Mouse (Mus musculus): Measurements from ENCODE around the gene Aph1a. TPM values are rescaled to one million over a fixed set of nuclear protein-coding genes. Genes with fewer than 3 reads are reported as not detected.
"Not testable (repeated sequence)": the region's sequence is repeated elsewhere in the genome, so short reads cannot be mapped to it uniquely, and the experiment has no call there.

Gene Aph1a
- total and polyA plus RNA-seq, 3 experiments: 110 to 170 TPM; not detected in 1

DNA sequence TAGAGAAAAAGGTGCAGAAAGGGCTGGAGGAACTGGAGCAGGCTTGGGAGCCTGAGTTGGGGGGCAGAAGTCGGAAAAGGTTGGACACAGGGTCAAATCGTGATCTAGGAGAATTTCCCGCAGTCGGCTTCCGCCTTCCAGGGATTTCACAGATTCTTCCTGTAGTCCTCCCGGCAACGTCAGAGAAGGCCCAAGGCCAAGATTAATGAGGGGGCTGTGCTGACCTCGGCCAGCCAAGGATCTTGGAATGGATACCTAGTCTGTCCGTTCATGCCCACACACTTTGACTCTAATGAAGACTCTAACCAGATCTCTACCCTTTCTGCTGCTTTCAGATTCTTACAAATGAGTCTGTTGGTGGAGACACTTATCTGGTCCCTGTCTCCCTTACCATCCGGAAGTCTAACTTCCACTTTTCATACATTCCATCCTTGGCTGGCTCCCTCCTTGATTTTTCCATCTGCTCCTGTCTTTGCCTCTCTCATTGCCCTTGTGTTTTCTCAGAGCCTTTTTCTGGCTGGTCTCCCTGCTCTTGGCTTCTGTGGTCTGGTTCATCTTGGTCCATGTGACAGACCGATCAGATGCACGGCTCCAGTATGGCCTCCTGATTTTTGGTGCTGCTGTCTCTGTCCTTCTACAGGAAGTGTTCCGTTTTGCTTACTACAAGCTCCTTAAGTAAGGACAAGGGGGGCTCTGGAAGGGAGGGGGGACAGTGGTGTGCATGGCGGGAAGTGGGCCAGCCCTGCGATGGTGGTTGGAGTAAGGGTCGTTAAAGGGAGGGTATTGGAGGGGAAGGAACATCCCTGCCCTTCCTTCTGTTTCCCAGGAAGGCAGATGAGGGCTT, 770 bp downstream of the Aph1a start (continued):
- TF ChIP-seq MAFK (IDR thresholded peaks at IDR 0.05; ENCODE audit: borderline replicate concordance, low read depth, low read length): no peak
- no peak for TF ChIP-seq UBTF (IDR thresholded peaks at IDR 0.05; ENCODE audit: borderline replicate concordance, insufficient read depth, low read depth, low read length)
- peak; percentile 71; the same call in 1 of the 2 replicates for TF ChIP-seq RCOR1 (IDR thresholded peaks at IDR 0.05; ENCODE audit: low read depth, low read length)
- no peak for TF ChIP-seq NRF1 (IDR thresholded peaks at IDR 0.05; ENCODE audit: insufficient read depth, low read depth, low read length, poor library complexity, severe bottlenecking)

DNA sequence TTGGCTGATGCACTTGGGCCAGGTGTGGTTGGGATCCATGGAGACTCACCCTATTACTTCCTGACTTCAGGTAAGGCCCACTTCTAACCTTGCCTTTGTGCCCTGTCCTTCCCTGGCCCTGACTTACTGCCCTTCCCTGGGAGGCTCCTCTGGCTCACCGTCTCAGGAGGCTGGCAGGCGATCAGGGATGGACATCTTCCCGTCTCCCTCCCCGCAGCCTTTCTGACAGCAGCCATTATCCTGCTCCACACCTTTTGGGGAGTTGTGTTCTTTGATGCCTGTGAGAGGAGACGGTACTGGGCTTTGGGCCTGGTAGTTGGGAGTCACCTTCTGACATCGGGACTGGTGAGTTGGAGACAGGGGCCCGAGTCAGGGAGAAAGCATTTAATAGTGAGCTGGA, 1.7 kb downstream of the Aph1a start:
- not testable (repeated sequence) for H3K9ac ChIP-seq (ENCODE audit: control insufficient read depth, low read depth, low read length, poor library complexity, severe bottlenecking); H3K4me3 ChIP-seq (ENCODE audit: control insufficient read depth in 1 of 2, insufficient read depth in 1 of 2, low read depth in 2 of 2, low read length in 2 of 2); H3K9me3 ChIP-seq (replicated peaks; ENCODE audit: insufficient read depth, low read length); H3K27me3 ChIP-seq (ENCODE audit: control insufficient read depth in 1 of 2, insufficient read depth in 2 of 2, low read length in 2 of 2); H3K27ac ChIP-seq (ENCODE audit: control insufficient read depth, low read depth, low read length); DNase-seq (ENCODE audit: low read depth, low spot score)
- H3K79me2 ChIP-seq (ENCODE audit: control insufficient read depth, insufficient read depth, low read length, poor library complexity): peaks cover 11% of the 10 kb centered on the region
- peaks cover 0 to 16% of the 10 kb centered on the region in 2 experiments; a peak in 2 of 4 replicates for H3K36me3 ChIP-seq (ENCODE audit: control insufficient read depth in 1 of 2, insufficient read depth in 2 of 2, low read length in 2 of 2)
- peaks cover 12 to 20% of the 10 kb centered on the region in 2 experiments for H3K4me1 ChIP-seq (ENCODE audit: control insufficient read depth in 1 of 2, insufficient read depth in 2 of 2, low read length in 2 of 2)

DNA sequence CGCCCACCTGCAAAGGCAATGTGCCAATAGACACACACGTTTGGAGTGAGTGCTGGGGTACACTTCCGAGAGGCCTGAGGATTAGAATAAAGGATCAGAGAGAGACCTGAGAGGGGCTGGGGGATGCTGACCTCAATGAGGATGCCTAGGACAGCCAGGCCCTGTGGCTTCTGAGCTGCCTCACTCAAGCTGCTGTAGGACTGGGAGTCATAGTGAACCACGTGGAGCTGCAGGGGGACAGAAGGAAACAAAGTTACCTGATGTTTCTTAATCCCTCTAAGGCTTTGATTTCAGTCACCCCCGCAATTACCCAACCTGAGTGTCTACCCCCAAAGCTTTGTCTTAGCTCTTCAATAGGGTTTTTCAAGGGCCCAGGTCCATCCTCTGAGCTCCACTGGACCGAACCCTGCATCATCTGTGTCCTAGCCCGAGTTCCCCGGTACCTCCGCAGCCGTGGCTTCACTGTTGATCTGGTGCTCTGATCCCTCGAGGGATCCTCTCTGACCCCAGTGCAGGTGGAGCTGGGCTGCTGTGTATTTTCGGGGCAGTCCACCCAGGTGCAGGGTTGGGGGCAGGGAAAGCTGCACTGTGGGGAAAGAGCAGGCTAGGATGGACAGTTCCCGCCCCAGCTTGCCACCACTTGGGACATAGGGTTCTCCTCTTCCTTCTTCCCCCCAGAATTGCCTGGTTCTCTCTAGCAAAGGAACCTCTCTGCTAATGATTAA, 6.2 kb downstream of the Aph1a start:
- H3K27me3 ChIP-seq (ENCODE audit: control insufficient read depth in 1 of 2, insufficient read depth in 2 of 2, low read length in 2 of 2): peaks cover 6 to 14% of the 10 kb centered on the region in 2 experiments; a peak in 3 of 4 replicates
- H3K79me2 ChIP-seq (ENCODE audit: control insufficient read depth, insufficient read depth, low read length, poor library complexity): peaks cover 1% of the 10 kb centered on the region
- H3K9ac ChIP-seq (ENCODE audit: control insufficient read depth, low read depth, low read length, poor library complexity, severe bottlenecking): no peak overlapping the region
- H3K4me1 ChIP-seq (ENCODE audit: control insufficient read depth in 1 of 2, insufficient read depth in 2 of 2, low read length in 2 of 2): peaks cover 0 to 2% of the 10 kb centered on the region in 2 experiments; a peak in 1 of 4 replicates
- H3K4me3 ChIP-seq (ENCODE audit: control insufficient read depth in 1 of 2, insufficient read depth in 1 of 2, low read depth in 2 of 2, low read length in 2 of 2): no peak overlapping the region
- H3K9me3 ChIP-seq (replicated peaks; ENCODE audit: insufficient read depth, low read length): no peaks in the 10 kb centered on the region
- TF ChIP-seq ETS1 (IDR thresholded peaks at IDR 0.05; ENCODE audit: low read depth, low read length): no peak
- 0 out of 2 replicates have a peak, but pooled peaks have one; percentile 2 for TF ChIP-seq TAL1 (IDR thresholded peaks at IDR 0.05; ENCODE audit: low read length)
- no peak for TF ChIP-seq RCOR1 (IDR thresholded peaks at IDR 0.05; ENCODE audit: low read depth, low read length)
- 0 out of 4 replicates have a peak, but pooled peaks of 1 of the 2 experiments have one; percentile 3 for TF ChIP-seq POLR2A (IDR thresholded peaks at IDR 0.05; ENCODE audit: control insufficient read depth in 1 of 2, insufficient read depth in 1 of 2, low read depth in 1 of 2, low read length in 2 of 2, poor library complexity in 1 of 2)
- DNase-seq (ENCODE audit: low read depth, low spot score): no peak
- no peak overlapping the region for H3K27ac ChIP-seq (ENCODE audit: control insufficient read depth, low read depth, low read length)
- no peaks in the 10 kb centered on the region for H3K36me3 ChIP-seq (ENCODE audit: control insufficient read depth in 1 of 2, insufficient read depth in 2 of 2, low read length in 2 of 2)
